Mouse (Mus musculus): ENCODE measurements at regions not wholly inside any gene's neighbourhood (a gene's known extent, or its start where the extent isn't known, plus 50 kb on each side); places are given as distances from the start of the nearest gene placed in this dataset.
"Not testable (repeated sequence)": the region's sequence is repeated elsewhere in the genome, so short reads cannot be mapped to it uniquely, and the experiment has no call there.

DNA sequence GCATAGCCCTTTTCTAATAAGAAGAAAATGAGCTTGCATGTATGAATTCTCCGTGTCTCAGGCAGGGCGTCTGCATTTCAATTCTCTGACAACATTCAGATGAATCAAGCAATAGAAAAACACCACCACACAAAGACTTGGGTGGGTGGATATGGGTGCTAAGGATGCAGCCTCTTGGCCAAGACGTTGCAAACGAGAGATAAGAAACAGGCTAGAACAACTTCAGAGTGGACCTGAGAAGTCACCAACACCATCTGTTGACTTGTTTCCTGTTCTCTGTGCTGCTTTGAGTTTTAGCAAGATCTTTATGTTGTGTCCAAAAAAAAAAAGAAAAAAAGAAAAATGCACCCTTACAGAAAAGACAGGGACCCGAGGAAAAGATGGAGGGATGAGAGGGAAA is 277.0 kb downstream of the Gxylt1 start:
- no peak for DNase-seq (ENCODE audit: low spot score)

DNA sequence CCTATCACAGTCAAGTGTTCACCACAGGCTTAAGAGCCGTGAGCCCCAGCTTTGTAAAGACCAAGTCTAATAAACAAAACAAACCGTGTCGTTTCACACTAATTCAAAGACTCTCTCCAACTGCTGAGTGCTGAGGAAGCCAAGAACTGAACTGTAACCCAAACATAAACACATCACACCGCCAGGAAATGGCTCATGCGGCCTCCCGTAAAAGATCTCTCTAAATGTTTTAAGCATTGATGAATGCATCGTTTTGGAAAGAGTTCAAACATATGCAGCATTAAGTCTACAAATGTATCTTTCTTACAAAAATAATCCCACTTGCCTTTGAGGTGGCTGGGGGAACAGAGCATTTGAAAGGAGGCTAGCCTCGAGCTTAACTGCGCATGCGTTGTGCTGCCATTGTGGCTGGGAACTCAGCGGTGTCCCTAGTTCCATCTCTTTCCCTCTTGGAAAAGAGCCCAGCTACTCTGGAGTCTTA is 280.7 kb downstream of the Gxylt1 start:
- DNase-seq (ENCODE audit: low spot score), result no peak

DNA sequence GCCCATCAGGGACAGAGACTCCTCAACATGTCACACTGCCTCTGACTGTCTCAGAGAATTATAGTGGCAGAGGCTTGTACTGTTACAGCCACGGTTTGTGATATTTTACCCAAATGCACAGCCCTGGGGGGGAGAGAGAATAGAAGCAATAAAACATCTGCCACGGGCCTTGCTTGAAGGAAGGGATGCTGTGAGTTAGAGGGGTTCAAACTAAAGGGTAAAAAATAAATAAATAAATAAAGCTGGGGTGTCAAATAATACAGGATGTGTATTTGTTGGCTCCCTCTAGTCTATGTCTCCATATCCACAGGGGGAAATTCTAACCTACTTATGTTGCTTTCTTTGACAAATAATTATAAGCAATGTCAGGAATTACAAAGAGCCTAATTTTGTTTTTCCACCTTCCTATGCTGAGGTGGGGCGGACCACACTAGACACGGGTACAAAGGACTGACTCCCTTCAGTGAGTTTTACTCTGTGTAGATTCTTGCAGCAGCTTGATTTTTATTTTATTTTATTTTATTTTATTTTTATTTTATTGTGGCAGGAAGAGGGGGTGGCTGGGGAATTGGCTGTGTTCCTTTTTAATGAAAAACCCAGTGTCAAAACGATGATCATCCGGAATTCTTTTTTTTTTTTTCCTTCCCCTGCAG is 281.3 kb downstream of the Gxylt1 start:
- no peak for DNase-seq (ENCODE audit: low spot score)

DNA sequence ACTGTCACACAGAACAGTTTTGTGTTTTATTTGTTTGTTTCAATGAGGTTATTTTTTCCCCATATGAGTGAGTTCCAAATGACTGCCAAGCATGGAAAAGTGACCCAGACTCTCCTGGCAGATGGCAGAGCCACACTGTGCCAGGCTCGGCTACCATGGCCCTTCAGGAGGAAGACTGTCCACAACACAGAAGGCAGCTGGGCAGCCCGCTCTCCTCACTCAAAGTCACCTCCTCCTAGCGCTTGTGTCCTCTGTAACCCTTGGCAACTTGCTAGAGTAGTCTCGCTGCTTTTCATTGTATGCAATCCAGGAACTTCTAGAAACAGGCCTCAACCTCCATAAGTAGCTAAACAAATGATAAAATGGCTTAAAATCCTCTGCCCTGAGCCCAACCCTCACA is 299.2 kb downstream of the Gxylt1 start:
- no peak for DNase-seq (ENCODE audit: low spot score)

DNA sequence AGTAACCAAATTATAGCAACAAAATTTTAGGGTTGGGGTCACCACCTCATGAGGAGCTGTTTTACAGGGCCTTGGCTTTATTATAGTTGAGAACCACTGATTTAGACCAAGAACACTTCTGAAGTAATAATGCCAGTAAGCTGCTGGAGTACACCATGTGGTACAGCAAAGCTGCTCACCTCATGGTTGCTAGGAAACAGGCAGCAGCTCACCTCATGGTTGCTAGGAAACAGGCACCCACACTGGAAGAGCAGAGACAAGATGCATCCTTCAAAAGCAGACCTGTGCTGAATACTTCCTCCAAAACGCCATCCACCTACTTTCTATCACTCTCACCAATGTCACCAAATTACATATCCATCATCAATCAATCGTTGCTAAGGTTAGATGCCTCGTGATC is 300.0 kb downstream of the Gxylt1 start:
- DNase-seq (ENCODE audit: low spot score), result no peak

DNA sequence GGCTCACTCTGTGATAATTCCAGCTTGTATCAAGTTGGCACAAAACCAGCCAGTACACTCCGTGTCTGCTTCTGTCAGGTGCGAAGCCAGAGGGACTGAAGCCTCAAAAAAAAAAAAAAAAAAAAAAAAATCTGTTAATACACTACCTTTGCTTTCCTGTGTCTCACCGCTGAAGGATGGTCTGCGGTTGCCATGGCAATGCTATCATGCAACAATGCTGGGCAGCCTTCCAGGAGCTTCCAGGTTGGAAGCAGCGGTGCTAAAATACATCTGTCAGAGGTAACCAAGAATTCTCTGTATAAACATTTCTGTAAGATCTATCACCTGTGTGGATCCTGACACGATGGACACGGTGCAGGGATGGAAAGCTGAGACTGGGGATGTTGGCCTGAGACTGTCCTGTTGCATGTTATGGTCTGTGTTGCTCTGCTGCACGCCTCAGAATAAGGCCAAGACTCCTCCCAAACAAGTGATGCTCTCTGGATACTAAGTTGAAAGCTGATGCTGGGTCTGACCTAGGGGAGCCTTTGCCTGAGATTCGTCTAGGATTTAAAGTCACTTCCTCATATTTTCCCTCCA is 301.2 kb downstream of the Gxylt1 start:
- DNase-seq (ENCODE audit: low spot score), result no peak

DNA sequence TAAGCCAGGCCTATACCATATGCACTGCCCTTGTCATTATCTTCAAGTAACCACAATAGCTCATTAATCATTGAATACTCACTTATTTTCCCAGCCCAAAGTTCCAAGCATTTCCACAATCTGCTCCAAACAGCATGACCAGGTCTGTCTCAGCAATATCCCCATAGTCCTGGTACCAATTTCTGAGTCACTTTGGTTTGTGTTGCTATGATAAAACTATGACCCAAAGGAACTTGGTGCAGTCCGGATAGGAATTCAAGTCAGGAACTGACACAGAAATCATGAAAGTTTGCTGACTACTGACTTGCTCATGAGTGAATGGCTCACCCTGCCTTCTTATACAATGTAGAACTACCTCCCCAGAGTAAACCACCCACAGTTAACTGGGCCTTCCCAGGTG is 309.4 kb downstream of the Gxylt1 start:
- DNase-seq (ENCODE audit: low spot score), result no peak

DNA sequence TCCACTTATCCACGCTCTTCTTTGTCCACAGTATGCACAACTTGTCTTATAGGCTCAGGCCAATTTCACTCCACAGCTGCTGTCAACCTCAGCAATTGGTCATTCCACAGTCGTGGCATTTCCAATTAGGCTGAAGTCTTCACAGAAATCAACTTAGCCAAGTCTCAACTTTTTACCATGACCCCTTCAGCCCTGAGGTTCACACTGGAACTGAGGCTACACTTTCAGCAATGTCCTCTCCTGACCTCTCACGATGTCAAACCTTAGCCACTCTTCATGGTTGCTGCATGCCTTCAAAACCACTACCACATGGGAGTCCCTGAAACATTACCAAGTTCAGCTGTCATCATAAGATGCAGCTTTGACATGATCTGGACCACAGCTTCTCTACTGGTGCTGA is 310.1 kb downstream of the Gxylt1 start:
- DNase-seq (ENCODE audit: low spot score), result no peak

DNA sequence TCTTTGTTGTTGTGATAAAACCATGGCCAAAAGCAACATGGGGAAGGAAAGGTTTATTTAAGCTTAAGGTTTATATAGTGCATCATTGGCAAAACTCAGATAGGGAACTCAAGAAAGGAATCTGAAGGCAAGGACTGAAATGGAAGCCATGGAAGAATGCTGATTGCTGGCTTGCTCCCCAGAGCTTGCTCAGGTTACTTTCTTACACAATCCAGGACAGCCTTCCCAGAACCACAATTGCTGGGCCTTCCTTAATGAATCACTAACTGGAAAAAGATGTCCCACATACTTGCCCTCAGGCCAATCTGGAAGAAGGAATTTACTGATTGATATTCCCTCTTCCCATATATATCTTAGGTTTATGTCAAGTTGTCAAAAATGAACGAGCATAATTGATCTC is 310.8 kb downstream of the Gxylt1 start:
- no peak for DNase-seq (ENCODE audit: low spot score)

DNA sequence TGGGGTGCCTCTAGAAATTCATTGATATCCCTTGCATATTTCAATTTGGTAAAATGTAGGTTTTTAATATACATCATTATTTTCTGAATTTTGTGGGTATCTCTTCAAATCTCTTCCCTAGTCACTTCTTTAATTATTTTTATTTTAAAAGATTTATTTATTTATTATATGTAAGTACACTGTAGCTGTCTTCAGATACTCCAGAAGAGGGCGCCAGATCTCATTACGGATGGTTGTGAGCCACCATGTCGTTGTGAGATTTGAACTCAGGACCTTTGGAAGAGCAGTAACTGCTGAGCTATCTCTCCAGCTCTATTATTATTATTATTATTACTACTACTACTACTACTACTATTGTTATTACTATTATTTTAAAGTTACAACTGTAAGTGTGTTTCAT is 324.1 kb downstream of the Gxylt1 start:
- DNase-seq (ENCODE audit: low spot score), result not testable (repeated sequence)

DNA sequence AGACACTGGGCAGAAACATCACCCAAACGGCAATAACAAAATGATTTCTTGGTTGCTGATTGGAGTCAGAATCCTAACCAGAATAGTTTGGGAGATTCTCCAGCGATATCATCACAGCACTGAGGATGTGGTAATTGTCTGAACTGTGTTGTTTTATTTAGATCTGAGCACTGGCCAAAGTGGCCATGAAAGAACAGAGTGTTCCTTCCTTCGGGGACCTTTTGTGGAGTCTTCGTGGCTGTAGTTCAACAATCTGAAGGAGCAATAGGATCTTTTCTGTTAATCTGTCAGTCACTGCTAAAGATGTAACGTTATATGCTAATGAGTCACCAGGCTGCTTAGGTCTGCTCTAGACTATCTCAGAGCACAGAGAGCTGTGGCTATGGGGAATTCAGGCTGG is 328.8 kb downstream of the Gxylt1 start:
- DNase-seq (ENCODE audit: low spot score), result no peak

DNA sequence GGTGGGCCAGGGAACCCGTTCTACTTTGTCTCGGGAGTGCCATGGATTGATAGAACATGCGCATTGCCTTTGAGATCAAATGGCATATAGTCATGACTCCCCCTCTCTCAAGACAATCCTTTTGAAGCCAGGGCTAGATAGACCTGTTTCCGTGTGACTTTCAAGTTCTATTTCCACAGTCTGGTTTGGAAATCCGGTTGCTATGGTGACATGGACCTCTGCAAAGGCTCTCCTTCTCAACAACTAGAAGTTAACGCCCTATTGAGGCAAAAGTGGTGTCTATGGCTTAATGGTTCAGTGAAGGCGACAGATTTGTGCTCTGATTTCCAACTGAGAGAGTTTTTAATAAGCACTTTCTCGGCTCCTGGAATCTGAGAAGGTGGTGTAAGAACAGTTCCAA is 371.2 kb downstream of the Gxylt1 start:
- DNase-seq (ENCODE audit: low spot score), result no peak

DNA sequence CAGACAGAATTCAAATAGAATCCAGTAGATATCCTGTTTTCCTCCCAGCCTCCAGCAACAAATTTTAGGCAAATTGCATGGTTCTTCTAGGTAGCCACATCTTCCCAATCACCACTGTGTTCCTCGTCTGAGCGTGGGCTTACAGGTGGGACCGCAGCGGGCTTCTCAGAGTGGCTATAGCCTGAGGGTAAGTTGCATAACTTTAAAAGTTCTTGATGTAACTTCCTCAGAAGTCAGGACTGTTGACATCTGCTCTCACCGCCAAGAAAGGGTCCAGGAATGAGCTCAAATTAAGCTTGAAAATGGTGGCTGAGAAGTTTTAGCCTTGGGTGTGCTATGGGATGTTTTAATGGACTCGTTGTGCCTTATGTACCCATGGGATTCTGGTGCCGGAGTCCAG is 377.7 kb downstream of the Gxylt1 start:
- no peak for DNase-seq (ENCODE audit: low spot score)

DNA sequence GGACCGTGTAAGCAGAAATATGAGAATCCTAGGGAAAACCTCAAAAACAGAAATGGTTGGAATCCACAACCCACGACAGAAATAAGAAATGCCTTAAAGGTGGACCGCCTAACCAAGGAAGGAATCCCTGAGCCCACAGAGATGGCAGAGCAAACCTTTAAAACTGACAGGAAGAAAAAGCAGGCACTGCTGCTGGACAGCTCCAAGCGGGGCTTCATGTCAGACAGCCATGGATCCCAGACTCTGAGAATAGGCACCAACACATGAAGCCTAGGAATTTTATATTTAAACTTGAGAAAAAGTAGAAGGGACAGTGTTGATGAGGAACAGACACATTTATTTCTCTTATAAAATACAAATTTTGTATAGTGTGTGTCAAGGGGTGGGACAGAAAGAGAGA is 379.1 kb downstream of the Gxylt1 start:
- DNase-seq (ENCODE audit: low spot score), result no peak

DNA sequence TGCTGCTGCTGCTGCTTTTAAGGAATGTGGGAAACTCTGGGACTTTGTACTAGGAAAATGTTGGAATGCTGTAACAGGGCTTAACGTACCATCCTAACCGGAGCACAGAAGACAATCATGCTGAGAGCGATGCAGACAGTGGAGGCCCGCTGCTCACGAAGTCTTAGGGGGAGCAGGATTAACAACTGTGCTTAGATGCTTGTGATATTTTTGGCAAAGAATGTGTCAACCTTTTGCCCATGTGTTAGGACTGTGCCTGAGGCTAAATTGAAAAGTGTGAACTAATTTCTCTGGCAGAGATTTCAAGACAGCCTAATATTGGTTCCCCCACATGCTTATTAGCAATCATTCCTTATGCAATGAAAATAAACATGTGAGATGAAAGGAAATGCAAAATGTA is 398.5 kb downstream of the Gxylt1 start:
- no peak for DNase-seq (ENCODE audit: low spot score)

DNA sequence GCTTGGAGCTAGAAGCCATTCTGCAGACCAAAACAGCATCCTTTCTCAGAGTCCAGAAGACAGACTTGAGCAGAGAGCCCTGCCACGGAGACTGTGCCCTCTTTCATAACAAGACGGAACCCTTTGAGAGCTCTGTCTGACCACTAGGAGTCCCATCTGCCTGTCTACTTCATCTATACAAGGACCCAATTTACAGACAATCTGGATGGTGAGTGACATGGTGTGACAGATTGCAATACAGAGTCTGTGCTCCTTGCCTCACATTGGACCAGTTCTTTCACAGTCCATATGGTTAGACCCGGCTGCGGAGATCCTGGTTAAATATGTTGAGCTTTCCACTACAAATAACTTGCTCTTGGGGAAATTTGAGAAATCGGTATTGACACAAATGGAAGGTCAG is 410.9 kb downstream of the Gxylt1 start:
- peak; percentile 8 for DNase-seq (ENCODE audit: low spot score)

DNA sequence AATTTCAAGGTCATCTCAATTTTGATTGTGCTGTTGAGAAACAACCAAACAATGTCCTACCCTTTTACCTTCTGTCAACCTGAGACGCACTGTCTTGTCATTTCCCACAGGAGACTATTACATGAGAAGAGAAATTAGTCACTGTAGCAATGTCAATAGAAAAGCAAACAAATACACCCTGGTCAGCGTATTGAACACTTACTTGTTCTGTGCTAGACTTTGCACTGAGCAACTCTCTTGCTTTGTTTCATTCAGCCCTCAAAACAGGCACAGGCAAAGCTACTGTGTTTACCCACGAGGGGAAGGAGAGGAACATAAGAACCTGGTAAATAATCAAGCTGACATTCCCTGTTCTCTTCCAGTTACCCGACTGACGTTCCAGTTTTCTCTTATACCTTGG is 424.1 kb downstream of the Gxylt1 start:
- no peak for DNase-seq (ENCODE audit: low spot score)

DNA sequence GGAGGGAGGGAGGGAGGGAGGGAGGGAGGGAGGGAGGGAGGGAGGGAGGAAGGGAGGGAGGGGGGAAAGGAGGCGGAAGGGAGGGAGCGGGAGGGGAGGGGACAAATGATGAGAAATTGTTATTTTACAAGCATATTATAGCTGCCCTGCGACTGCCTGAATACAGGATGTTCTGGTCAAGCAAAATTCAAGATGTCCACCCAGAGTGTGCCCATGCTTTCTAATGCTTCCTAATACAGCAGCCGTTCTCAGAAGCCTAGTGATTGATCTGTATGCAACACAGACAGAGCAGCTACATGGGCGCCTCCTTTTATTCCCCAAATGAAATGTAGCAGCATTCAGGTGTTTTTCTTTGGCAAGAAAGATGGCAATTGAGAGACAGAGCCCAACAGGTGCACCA is 434.9 kb downstream of the Gxylt1 start:
- no peak for DNase-seq (ENCODE audit: low spot score)

DNA sequence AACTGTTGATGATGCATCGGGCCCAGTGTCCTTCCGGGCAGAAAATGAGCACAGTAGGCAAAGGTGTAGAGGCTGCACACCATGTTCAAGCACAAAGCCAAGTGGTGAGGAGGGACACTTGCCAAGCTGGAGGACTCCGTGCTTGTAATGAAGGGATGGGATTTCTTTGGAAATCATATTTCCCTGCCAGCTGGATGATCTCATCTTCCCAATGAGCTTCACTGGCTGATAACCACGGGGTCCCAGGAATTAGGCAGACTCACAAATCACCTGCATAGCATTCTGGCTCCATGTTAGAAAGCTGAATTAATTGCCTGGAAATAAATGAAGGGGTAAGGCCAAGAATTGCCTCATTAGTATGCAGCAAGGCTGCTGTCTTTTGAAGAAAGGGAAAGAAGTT is 435.4 kb downstream of the Gxylt1 start:
- no peak for DNase-seq (ENCODE audit: low spot score)

DNA sequence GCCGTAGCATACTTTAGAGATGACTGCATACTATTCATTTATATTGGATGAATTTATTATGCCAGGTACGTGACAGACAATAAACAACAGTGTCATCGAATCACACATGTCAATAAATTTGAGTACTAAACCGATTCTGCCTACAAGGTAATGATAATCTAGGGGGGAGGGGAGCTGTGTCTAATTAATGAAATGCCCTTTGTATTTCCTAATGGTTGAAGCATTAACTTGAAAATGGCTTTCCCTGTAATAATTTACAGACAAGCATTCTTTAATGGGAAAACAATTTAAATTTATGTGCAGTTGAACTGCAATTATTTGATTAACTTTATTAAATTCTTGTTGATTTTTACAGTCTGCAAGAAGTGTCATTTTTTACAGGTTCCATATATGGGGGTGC is 429.5 kb downstream of the Pdzrn4 start:
- no peak for DNase-seq (ENCODE audit: low spot score)

Data from retina, embryonic 14.5 days (tissue).